Mouse (Mus musculus) lung, postnatal 0 days (tissue): ENCODE data around the gene Pitpnb.

Experiments
- CTCF ChIP-seq: IDR thresholded peaks from 2 replicates; pipeline ENCODE4 v1.5.1; 2016; ENCODE audit warnings: antibody characterized with exemption, mild to moderate bottlenecking
- EP300 ChIP-seq: IDR thresholded peaks from 2 replicates; pipeline ENCODE4 v1.6.1; 2016; ENCODE audit warnings: antibody characterized with exemption, mild to moderate bottlenecking, control low read depth

DNA sequence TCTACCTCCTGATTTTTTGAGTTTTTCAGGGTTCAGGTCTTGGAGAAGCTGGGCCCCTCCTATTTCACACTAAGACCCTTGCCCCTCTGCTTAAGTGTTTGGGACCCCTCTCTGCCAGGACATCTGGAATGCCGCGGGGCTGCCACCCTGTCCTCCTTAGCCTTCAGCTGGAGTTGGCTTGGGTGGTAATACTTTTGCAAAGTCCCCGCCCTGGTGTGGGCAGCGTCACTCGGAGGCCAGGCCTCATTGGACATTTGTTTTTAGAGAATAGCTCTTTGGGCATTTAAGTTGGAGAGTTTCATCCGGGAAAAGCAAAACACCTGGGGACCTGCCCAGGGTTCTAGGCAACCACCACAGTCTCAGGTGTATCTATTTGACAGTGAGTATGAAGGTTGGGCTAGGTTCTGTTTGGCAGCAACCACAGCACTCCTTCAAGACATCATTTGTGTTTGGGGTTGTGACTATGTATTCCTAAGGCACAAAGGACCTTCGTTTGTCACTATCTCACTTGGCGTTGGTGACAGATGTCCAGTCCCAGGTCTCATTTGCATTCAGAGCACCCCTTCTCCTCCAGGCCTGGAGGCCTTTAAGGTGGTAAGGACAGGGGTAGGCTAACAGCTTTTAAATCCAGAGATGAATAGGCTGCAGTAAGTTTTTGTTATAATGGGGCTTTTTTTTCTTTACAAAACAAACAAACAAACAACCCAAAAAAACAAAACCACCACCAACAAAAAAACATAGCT, 91.7 kb downstream of the Pitpnb start:
- TF ChIP-seq CTCF (no peak), EP300 (no peak)
